Mouse (Mus musculus) CD4-positive naive resting alpha-beta T cell, adult 76 days (primary cell): ENCODE data around the gene Card6. TPM values are rescaled to one million over a fixed set of nuclear protein-coding genes. Genes with fewer than 3 reads are reported as not detected.

Experiments used
- total RNA-seq: library from RNA; stranded (reverse); gene quantifications from one replicate; pipeline ENCODE4 v1.2.4, GENCODE M21; 2023

Gene Card6
- 108 TPM for total RNA-seq

GRCm38 (mm10) chr15:5107686-5108654, at the start of gene Card6:
Card6 (minus strand) TSS chr15:5108539.

GRCm38 (mm10) chr15:5143361-5144020, 35.2 kb upstream of the Card6 start, which contains the start of gene Prkaa1:
Prkaa1 (plus strand) TSS chr15:5143861.

GRCm38 (mm10) chr15:5116270-5117030, 8.1 kb upstream of the Card6 start, which contains the start of gene Rpl37:
Rpl37 (plus strand) TSS chr15:5116645.

GRCm38 (mm10) chr15:5063635-5064034, 44.7 kb downstream of the Card6 start, which contains the start of gene C7:
C7 (minus strand) TSS chr15:5063740.

Other genes with a start within 250 kb of the Card6 start
- not detected for gene Mroh2b, start 209.8 kb downstream of the Card6 start, total RNA-seq
- not detected for gene C7, start 44.8 kb downstream of the Card6 start, total RNA-seq
- gene Rpl37, start 8.1 kb upstream of the Card6 start, total RNA-seq, result 1,176 TPM
- gene Prkaa1, start 35.3 kb upstream of the Card6 start, total RNA-seq, result 19.7 TPM
- 20.4 TPM for gene Ttc33, start 77.0 kb upstream of the Card6 start, total RNA-seq
- 54.7 TPM for gene Ptger4, start 135.6 kb upstream of the Card6 start, total RNA-seq